Mouse (Mus musculus) CD4-positive, CD25-positive, alpha-beta regulatory T cell, adult 4 months (primary cell): Measurements from ENCODE around the gene Fkbp3. TPM values are rescaled to one million over a fixed set of nuclear protein-coding genes. Genes with fewer than 3 reads are reported as not detected.
"Not testable (repeated sequence)": the region's sequence is repeated elsewhere in the genome, so short reads cannot be mapped to it uniquely, and the experiment has no call there.

Experiments used
- ATAC-seq: one replicate; pipeline ENCODE4 v1.8.0; 2017
- polyA plus RNA-seq, 2 experiments: library from polyadenylated mRNA; unstranded; fragments of 100-300 nt; shearing (Covaris generic); gene quantifications; one replicate each; pipeline ENCODE4 v1.2.1; 2017

Gene Fkbp3
- polyA plus RNA-seq, result 100 to 1,000 TPM; 267 to 332 TPM

DNA sequence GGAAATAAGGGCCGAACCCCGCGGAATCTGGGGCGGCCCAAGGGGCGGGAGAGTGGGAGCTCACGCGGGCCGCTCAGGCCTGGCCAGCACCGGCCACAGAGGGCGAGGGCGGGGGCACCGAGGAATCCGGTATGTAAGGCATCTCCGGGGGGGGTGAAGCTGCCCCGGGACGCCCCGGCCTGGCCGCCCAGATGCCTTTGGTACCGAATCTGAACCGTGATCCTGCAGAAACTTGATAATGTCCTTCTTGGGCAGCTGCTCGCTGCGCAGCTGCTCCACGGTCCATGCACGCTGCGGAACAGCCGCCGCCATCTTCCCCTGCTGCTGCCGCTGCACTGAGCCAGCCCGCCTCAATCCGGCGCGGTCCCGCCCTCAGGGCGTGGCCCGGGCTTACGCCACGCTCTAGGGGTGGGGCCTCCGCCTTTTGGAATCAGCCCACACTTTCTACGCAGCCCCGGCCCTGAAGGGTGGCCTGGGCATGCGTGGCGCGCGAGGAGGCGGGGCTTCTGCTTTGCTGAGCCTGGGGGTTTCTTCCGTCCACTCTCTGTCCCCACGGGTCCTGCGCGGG lies at the start of gene Fkbp3:
Fkbp3 (minus strand) TSS at position 397 of the 568 bp plus-strand sequence.
- peak; percentile 86 for ATAC-seq

DNA sequence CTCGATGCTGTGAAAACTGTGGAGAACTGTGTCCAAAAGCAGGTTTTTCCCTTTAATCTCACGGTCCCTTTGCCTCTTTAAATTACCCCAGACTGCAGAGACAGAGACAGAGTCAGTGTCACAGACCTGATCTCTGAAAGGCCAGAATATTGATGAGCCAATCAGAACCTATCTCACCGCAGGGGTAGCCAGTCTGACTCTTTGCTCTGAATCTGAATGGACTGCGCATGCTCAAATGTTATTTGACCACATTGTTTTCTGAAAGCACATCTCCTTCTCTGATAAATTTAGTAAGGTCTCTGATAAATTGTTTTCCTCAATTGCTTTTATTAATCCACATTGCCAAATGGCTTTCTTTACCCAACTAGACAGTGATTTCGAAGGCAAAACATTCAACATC lies 45.6 kb upstream of the Fkbp3 start:
- ATAC-seq, result no peak

DNA sequence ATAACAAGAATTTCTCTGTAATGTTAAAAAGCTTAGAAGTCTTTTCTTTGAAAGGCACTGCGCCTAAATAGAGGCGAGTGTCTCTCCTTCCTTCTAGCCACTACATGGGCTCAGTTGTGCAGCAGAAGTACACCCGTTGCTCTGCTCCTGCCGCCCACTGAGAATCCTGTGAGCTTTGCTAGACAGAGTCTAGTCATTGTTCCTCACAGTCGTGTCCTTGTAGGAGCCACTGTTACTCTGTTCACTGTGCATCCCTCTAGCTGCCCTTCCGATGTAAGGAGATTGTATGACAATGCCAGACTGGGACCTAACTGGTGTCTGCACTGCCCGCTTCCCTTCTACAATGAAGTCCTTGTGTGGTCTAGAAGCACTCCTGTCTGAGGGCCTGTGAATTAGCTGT lies 45.2 kb upstream of the Fkbp3 start:
- no peak for ATAC-seq

DNA sequence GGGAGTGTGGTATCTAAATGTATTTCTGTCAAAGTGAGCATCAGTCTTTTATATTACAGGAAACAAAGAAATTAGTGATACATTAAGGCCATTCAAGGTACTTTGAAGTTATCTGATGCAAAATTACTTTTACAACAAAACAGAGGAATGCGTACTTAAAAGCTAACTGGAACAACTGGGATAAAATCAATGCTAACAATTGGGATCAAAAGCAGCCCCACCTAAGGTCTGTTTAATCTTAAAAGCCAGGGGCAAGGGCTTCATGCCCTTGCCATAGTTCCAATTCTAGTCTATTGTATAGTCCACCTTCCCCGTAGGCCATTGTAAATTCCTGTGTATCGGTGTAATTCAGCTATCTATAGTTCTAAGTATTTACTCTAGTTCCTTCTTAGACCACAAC lies 41.2 kb upstream of the Fkbp3 start:
- not testable (repeated sequence) for ATAC-seq

DNA sequence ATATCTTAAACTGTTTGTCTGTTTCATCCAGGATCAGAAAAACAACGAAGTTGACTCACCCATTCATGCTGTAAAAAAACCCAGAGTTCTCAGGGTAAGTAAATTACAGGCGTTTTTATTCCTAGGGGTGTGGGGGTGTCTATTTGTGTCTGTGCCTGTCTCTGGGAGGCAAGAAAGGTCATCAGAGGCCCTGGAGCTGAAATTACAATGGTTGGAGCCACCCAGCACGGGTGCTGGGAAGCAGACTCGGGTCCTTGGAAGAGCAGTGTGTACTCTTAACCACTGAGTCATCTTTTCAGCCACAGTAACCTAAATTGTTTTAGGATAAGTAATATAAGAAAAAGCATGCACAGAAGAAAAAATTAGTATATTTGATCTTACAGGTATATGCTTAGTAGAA lies 40.1 kb upstream of the Fkbp3 start:
- no peak for ATAC-seq

DNA sequence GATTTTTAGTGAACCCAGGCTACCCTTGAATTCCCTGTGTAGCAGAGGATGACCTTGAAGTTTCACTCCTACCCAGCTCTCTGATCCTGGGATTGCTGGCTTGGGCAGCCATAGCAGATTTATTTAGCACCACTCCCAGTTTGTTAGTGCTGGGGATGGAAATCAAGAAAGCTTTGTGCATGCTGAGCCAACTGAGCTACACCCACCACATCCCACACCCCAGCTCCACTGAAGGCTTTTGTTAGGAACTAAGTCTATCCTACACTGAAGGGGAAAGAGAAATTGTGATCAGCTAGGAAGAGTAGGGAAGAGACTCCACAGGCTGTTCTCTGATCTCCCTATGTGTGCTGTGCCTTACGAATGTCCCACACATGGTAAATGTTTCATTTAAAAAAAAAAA lies 39.0 kb upstream of the Fkbp3 start:
- ATAC-seq, result no peak

DNA sequence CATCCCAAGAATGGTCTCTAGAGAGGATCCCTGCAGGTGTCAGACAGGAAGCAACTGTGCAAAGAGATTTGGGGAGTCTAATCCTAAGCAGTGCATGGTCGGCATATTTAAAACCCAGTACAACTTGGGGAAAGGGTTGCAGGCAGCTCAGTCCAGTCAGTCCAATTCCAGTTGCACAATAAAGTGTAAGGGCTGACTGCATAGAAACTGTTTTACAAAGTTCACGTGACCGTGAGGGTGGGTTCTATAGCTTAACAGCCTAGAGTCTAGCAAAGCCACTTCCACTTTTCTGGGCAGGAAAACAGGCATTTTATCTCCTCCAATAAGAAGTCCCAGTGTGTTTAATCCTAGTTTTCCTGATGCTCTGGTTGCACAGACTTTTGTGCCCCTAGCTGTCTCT lies 37.7 kb upstream of the Fkbp3 start:
- no peak for ATAC-seq

DNA sequence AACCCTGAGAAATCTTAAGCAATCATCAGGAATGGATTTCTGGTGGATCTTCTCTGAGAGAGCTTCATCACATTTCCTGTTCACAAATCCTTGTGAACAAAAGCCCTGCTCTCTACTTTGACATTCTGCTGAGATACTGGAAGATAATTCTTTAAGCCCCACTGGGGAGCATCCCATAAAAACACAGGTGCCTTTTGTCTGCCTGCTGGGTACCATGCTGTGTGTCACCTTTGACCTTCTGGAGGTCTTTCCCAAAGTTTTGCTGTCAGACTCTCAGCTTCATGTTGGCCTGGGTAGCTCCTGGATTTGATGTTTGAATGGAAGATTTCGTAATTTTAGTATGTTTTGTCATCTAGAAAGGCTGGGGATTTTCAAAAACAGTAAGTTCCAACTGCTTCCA lies 34.9 kb upstream of the Fkbp3 start:
- no peak for ATAC-seq

DNA sequence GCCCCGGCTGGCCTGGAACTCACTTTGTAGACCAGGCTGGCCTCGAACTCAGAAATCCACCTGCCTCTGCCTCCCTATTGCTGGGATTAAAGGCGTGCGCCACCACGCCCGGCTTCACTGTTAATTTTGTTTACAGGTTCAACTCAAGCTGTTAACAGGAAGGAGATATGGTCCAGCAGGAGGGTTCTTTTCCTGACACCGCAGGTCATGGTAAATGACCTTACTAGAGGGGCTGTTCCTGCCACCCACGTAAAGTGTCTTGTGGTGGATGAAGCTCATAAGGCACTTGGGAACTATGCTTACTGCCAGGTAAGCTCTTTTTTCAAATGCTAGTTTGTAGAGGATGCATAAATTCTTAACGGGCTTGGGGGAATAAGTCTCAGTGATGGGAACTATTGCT lies 3.1 kb upstream of the Fkbp3 start:
- ATAC-seq, result no peak

DNA sequence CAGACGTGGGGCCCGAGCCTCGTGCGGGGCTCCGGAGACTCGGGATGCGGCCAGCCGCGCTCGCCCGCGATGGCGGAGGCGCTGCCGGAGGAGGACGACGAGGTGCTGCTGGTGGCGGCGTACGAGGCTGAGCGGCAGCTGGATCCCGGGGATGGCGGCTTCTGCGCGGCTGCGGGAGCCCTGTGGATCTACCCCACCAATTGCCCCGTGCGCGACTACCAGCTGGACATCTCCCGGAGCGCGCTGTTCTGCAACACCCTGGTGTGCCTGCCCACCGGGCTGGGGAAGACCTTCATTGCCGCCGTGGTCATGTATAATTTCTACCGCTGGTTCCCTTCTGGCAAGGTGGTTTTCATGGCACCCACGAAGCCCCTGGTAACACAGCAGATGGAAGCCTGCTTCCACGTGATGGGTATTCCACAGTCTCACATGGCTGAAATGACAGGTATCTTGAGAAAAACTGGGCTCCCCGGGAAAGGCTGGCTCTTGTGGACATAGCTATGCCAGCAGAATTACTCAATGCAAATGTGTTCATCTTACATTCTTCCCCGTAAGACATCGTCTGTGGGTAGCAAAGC lies 2.0 kb upstream of the Fkbp3 start:
- peak; percentile 15 for ATAC-seq

DNA sequence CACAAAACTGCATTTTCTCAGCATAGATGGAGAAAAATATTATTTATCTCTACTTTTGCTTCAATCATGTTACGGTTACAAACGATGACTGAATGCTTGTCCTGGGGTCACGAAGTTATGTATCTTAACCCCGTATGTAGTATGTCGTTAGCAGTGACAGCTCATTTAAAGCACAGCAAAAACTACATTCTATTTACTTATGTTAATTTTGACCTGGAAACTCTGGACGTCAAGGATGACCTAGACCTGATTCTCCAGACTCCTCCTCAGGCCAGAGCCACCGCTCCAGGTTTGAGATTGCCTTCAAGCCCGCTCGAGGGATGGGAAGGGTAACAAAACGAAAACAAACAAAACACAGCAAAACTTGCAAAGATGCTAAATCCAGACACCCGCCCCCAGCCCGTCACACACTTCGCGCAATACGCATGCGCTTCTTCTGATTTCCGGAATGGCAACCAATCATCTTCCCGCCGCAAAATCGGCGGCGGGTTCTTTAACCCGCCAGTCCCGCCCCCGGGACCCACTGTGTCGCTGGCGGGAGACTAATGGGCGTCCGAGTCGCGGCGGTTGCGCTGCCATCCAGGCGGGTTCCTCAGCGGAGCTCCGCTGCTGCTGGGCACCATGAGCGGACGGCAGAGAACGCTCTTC lies 1.4 kb upstream of the Fkbp3 start, which contains the start of gene Fancm:
Fancm (plus strand) TSS at position 519 of the 648 bp plus-strand sequence.
- peak; percentile 65 for ATAC-seq

DNA sequence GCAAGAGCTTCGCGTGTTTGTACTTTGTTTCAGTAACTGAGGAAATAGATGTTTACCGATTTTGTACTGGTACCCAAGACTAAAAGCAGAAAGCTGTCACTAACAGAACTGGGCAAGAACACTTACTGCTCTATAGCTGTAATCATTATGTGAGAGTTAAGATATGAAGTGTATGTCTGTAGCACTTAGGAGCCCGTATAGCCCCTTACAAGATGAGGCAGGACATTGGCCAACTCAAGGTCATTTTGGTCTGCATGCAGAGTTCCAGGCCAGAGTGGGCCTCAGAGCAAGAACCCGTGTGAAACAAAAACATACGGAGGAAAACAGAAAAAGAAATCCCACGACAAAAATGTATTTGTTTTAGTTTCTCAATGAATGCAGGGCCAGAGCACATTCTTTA lies 844 bp upstream of the Fkbp3 start:
- no peak for ATAC-seq

DNA sequence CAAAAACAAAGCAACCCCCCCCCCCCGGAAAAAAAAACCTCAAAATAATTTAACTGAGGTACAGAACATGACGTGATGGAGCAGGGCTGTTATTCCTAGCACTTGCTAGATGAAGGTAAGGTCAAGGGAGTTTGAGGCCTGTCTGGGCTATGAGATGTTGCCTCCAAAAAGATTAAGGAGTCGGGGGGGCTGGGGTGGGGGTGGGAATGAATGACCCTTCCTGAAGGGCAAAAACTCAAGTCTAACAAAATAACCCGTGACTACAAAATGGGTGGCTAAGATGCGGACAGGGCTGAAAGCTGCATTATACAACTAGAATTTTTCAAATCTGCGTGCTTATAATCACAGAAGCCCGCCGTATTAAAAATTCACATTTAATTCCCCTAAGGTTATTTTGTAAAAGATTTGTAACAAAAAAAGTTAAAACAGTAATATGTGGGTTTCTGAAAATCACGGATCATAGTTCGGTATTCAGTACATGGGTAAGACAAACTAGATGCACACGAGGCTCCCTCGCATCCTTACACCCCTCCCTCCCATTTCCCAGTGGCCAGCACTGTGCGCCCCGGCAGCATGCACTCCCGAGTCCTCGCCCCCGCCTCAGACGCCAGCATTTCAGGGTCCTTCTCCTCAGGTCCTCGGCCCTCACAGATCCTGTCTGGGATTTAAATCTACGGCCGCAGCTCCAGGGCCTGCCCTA lies 746 bp downstream of the Fkbp3 start:
- ATAC-seq, result peak; percentile 6

DNA sequence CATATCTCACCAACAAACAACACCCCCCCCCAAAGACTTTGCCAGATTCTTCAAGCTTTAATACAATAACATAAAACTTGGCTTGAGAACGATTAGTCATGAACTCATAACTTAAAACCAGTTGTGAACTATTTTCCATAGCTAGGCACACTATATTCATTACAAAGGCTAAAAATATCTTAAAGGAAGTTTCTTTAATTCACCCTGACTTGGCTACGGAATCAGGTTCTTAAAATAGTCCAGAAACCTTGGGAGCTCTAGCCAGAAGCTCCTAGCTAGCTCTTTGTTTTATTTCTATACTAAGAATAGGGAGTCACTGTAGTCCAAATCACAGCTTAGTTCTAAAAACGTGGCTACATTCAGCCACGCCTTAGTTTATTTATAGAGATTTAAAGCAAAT lies 5.4 kb downstream of the Fkbp3 start:
- no peak for ATAC-seq

DNA sequence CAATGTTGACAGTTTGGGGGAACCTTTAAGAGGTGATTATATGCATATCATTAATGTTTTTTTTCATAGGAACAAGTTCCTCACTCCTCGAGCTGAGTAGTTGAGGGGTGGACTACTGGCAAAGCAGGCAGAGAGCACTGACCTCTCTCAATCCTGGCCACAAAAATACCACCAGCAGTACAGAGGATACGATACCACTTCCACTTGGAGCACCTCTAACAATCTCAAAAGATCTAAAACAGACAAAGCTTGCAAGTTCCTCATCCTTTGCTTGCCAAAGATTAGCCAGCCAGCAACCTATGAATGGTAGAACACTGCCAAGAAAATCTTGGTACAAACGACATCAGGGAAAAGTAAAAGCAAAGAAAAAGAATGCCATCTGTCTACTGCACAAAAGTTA lies 7.6 kb downstream of the Fkbp3 start:
- no peak for ATAC-seq

DNA sequence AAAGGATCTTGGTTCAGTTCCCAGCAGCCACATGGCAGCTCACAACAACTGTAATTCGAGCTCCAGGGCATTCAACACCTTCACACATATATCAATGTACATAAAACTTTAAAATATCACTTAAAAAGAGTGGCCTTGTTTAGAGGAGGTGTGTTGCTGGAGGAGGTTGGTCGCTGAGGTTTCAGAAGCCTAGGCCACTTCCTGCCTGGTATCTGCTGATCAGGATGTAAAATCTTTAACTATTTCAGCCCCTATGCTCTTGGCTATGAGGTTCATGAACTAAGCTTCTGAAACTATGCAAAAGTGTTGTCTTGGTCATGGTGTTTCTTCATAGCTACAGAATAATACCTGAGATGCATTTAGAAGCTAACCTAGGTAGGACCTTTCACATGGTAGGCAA lies 8.6 kb downstream of the Fkbp3 start:
- peak; percentile 98 for ATAC-seq

DNA sequence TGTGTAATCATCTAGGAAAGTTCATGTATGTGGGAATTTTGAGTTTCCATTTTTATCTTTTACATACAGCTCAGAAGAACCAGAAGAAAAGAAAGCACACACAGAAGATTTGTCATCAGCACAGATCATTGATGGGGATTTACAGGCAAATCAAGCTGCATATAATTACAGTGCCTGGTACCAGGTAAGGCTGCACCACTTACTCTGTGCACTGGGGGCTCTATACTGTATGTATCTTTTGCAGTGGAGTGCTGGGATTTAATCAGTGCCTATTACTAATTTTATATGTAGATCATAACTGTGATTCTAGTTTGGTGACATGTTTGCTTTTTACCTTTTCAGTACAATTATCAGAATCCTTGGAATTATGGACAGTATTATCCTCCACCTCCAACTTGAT lies 12.7 kb downstream of the Fkbp3 start:
- no peak for ATAC-seq

DNA sequence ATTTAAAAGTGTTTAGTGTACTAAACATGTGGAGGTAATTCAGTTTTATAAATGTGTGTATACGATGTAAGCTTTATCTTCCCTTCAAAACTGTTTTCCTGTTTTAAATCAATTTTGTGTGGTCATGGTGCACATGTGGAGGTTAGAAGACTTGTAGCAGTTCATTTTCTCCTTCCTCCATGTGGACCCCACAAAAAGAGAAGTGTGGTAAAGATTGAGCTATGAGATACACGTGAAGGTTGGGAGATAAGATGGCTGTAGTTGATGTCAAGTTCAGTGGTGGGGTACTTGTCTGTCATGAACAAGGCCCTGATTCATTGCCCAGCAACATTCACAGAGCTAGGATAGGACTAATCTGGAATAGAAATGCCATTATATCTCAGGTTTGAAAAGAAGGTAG lies 15.6 kb downstream of the Fkbp3 start:
- ATAC-seq, result no peak

DNA sequence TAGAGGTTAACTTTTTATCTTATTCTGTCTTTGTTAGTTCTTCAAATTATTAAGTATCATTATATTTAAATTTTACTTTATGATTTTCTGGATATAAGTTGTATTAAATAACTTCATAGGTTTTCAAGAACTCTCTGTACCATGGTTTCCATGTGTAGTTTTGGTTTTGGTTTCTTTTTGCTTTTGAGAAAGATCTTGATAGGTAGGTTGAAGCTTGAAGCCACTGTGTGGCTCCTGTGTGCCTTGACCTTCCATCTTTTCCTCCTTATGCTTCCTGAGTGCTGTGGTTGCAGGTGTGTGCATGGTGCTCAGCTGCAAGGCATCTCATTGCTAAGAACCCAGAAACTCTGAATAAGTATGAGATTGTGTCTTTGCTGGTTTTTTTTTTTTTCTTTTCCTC lies 25.0 kb downstream of the Fkbp3 start:
- peak; percentile 73 for ATAC-seq

DNA sequence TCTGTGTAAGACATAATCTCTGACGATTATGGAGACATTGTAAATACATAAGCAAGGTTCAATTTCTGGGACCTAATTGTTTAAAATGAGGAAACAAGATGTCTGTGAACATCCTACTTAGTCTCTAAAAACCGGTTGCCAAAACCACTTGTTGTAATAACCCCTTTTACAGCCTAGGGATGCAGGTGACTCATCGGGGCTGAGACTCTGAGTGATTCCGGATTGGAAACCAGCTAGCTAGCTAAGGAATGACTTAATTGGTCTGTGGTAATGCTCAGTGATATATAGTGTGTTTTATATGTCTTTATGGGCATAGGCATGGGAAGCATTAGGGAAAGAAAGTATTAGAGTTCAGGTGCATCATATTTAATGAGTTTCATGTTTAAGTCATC lies 36.3 kb downstream of the Fkbp3 start:
- peak; percentile 25 for ATAC-seq

DNA sequence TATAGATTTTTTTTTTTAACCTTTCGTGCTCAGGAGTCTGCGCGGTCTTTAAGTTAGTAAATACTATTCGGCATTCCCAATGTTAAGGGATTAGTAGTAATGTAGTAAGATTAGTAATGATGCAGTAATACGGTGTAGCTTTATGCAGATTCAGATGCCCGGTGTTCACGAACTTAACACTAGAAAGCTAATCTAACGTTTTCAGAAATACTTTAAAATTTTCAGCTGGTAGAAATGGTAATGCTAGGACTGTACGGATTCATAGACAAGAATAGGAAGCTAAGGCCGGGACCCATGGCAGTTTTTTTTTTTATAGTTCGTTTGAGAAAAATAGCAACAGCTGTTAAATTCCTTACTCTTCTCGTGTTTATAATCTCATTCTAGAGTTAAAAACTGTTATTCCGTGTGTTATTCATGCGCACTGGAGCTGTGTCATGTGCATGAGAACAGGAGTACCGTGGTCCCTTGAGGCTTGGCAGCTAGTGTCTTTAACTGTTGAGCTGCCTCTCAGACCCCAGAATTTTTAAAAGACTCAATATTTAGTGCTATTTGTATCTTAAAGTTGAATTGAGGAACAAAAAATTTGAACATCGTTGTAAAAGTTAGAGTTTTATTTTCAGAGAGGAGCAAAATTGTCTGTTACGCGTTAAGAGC lies 36.8 kb downstream of the Fkbp3 start:
- peak; percentile 7 for ATAC-seq

DNA sequence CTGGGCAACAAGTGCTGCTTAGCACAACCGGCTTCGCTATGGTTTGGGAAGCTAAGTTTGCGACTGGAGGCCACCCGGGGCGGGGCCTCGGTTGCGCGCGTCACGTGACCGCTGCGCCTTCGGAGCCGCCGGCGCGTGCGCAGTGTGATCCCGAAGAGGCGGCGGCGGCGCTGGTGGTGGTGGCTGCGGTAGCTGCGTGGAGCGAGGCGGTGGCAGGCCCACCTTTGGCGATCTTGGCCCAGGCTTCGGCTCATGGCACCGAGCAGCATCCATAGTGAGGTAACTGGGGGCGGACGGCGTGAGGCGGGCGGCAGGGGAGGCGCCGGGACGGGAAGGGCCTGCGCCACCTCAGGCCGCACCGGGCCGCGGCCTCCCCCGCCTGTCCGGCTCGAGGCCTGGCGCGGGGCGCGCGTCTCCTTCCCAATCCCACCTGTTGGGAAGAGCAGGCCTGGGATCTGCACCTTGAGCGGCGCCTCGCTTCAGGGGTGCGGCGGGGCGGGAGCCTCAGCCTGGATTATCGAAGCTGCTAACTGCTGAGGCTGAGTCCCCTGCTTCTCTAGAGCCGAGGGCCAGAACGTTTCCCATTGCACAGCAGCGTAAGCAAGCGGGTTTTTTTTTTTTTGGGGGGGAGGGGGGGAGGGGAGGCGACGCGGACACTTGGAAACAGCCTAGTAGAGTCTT lies 37.5 kb downstream of the Fkbp3 start, which contains the start of gene Prpf39:
Prpf39 (plus strand) TSS at position 144 of the 681 bp plus-strand sequence.
- ATAC-seq, result peak; percentile 85

DNA sequence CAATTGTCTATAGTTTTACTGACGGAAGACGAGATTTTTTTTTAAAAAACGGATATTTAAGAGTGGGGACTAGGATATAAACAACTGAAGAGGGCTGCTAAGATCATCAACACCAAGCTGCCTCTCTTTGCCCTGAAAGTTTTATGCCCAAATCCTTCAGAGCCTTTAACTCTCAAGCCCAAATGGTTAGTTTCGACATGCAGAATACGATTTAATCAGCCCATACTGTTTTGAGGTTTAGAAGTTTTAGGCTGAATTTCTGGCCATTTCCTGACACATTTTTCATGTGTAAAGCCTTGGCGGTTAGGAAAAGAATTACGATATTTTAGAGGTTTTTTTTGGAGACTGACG lies 38.0 kb downstream of the Fkbp3 start:
- peak; percentile 33 for ATAC-seq
